Mouse (Mus musculus) thymus, adult 2 months (tissue): ENCODE results near the gene Sla2. TPM values are rescaled to one million over a fixed set of nuclear protein-coding genes. Genes with fewer than 3 reads are reported as not detected.

Source experiments
- DNase-seq: peaks from one replicate; pipeline ENCODE4 v3.0.0; 2021
- H3K27ac ChIP-seq: fragments of 200-500 bp; 2 replicates; pipeline ENCODE4 v1.5.1; 2012; ENCODE audit warnings: low read length, control low read depth; ENCODE audit not compliant: control insufficient read depth, insufficient read depth
- H3K27me3 ChIP-seq: fragments of 200-500 bp; 2 replicates; pipeline ENCODE4 v1.6.1; 2012; ENCODE audit warnings: mild to moderate bottlenecking, low read length, moderate library complexity, mixed read lengths; ENCODE audit not compliant: control insufficient read depth, insufficient read depth
- H3K36me3 ChIP-seq: fragments of 200-500 bp; 2 replicates; pipeline ENCODE4 v1.6.1; 2012; ENCODE audit warnings: mild to moderate bottlenecking, low read length, moderate library complexity; ENCODE audit not compliant: control insufficient read depth, insufficient read depth
- H3K4me1 ChIP-seq: fragments of 200-500 bp; replicated peaks from 2 replicates; pipeline ENCODE4 v1.6.1; 2012; ENCODE audit warnings: low read length; ENCODE audit not compliant: control insufficient read depth, insufficient read depth
- H3K4me3 ChIP-seq: fragments of 200-500 bp; 2 replicates; pipeline ENCODE4 v1.5.1; 2012; ENCODE audit warnings: mild to moderate bottlenecking, low read length, control low read depth, moderate library complexity; ENCODE audit not compliant: control insufficient read depth, insufficient read depth
- CTCF ChIP-seq: fragments of 200-500 bp; IDR thresholded peaks from 2 replicates; pipeline ENCODE4 v1.5.1; 2012; ENCODE audit warnings: mild to moderate bottlenecking, control low read depth, low read length, moderate library complexity, borderline replicate concordance; ENCODE audit not compliant: control insufficient read depth, poor library complexity, insufficient read depth; ENCODE audit errors: extremely low read depth
- POLR2A ChIP-seq: fragments of 200-500 bp; IDR thresholded peaks from 2 replicates; pipeline ENCODE4 v1.6.1; 2012; ENCODE audit warnings: mild to moderate bottlenecking, low read length, control low read depth, moderate library complexity; ENCODE audit not compliant: control insufficient read depth, poor library complexity, insufficient read depth; ENCODE audit errors: extremely low read depth
- WGBS: fragments of 180-500 bp; shearing (Covaris S2); methylation state at CpG from one replicate; pipeline ENCODE4 v1.1.7; 2018; 5-methylcytosine and 5-hydroxymethylcytosine counted together
- polyA plus RNA-seq: library from polyadenylated mRNA; depleted of rRNA; stranded (reverse); fragments of >200 nt; gene quantifications from 2 replicates; pipeline ENCODE4 v1.2.3, GENCODE M21; 2012

Sla2 gene
- polyA plus RNA-seq, 1 experiment, result 120 TPM

DNA sequence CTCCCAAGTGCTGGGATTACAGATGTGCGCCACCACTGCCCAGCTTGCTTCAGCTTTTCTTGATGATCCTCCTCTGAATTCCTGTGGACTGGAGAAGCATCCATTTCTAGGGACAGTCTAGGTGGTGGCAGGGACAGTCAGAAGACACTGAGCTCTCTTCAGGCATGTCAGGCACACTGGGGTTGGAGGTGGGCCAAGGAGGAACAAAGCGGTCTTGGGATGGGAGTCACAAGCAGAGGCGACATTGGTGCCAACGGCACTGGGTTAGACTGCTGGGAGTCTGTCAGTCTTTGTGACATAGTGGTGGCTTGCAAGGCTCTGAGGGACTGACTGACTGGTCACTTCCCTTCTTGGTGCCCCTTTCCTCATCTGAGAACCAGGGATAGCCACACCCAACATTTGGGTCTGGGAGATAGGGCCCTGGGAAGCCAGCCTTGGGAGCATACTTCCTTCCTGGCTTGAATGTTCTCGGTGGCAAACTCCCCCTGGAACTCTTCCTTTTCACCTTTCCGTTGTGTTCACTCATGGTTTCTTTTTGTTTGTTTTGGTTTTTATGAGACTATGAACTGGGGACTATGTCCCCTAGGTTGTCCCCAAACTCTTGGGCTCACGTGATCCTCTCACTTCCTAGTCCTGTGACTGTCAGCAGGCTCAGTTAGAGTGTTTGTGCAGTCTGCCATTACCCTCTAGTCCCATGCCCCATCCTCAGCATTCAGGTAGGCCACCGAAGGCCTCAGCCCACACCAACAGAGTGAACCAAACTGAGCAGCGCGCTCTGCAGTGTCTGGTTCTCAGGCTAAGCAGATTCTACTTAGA lies 2.4 kb downstream of the Sla2 start:
- Histone ChIP-seq H3K27ac (peak overlapping the region; percentile 97), H3K27me3 (no peaks in the 10 kb centered on the region), H3K4me1 (peaks cover 59% of the 10 kb centered on the region), H3K4me3 (peak overlapping the region; percentile 85), H3K36me3 (peaks cover 16% of the 10 kb centered on the region)
- DNase-seq, result no peak
- TF ChIP-seq CTCF (no peak), POLR2A (no peak)
- WGBS, result 60% methylated on average over 10 of the region's 10 CpGs

DNA sequence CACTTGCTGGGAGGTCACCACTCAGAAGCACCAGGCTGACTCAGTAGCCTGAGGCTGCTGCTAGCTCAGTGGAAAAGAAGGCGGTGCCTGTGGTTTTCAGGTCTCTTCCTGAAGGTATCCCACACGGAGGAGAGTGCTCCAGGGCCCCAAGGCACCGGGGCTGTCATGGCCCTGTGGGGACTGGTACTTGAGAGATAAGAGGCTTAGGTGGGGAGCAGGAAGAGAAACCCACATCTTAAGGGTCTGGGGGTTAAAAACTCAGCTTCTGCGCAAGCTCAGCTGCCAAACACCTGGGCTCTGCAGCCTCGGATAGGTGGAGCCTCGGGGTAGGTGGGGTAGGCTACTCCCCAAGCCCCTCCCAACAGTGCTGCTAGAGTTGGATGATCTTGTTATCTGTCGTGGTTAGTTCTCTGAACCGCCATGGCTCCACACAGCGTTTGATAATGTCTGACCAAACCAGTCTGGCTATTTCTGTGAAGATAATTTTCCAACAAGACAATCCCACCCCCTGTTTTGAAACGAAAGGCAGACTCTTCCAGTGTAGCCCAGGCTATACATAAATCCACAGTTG lies 4.5 kb downstream of the Sla2 start:
- Histone ChIP-seq H3K27ac (peak overlapping the region; percentile 94), H3K4me1 (peaks cover 76% of the 10 kb centered on the region), H3K4me3 (peak overlapping the region; percentile 48), H3K27me3 (no peaks in the 10 kb centered on the region), H3K36me3 (peaks cover 37% of the 10 kb centered on the region)
- WGBS, result 2% methylated on average over 10 of the region's 10 CpGs
- TF ChIP-seq CTCF (0 out of 2 replicates have a peak, but pooled peaks have one; percentile 14), POLR2A (peak; percentile 83)
- DNase-seq, result peak; percentile 88

DNA sequence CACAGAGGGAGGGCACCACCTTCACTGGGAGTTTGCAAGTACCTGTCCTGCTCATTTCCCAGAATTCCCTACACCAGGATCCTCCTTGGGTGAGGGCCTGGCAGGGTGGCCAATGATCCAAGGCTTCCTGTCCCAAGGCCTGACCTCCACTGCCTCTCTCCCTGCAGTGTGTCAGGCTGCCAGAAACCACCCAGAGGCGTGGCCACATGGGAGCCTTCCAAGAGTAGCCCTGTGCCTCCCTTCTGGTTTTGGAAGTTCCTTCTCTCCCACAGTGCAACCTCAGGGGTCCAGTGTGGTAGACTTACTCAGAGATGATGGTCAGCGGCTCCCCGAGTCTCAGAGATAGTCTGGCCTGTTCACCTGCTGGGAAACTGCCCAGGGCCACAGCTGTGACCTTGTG lies 7.5 kb downstream of the Sla2 start:
- H3K27ac ChIP-seq, result no peak overlapping the region
- TF ChIP-seq POLR2A (no peak), CTCF (no peak)
- peaks cover 66% of the 10 kb centered on the region for H3K36me3 ChIP-seq

DNA sequence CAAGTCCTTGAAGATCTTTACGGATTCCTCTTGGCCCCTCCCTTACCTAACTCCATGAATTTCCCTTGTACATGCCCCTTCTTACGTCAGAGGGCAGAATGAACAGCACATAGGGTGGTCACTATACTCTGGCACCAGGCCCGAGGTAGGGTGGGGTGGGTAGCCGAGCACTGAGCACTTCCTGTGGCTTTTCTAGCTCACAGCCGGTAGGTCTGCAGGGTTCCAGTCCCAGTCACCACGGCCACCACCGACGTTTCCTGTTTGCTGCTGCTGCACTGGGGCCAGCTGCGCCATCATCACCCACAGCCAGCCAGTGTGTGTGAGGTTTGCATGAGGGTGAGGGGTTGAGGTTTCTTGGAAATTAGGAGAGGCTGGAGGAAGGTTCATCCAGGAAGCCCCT lies 9.3 kb downstream of the Sla2 start:
- DNase-seq, result peak; percentile 74
- WGBS, result 10% methylated on average over 9 of the region's 9 CpGs
- no peak for TF ChIP-seq CTCF
- no peak for TF ChIP-seq POLR2A
- Histone ChIP-seq H3K36me3 (peaks cover 78% of the 10 kb centered on the region), H3K27ac (peak overlapping the region; percentile 83), H3K27me3 (no peaks in the 10 kb centered on the region), H3K4me3 (no peak overlapping the region), H3K4me1 (peaks cover 52% of the 10 kb centered on the region)

More for the DNA sequence above, 7.5 kb downstream of the Sla2 start:
- no peak overlapping the region for H3K4me3 ChIP-seq
- 91% methylated on average over 3 of the region's 3 CpGs for WGBS
- H3K4me1 ChIP-seq, result peaks cover 66% of the 10 kb centered on the region
- no peaks in the 10 kb centered on the region for H3K27me3 ChIP-seq
- no peak for DNase-seq

DNA sequence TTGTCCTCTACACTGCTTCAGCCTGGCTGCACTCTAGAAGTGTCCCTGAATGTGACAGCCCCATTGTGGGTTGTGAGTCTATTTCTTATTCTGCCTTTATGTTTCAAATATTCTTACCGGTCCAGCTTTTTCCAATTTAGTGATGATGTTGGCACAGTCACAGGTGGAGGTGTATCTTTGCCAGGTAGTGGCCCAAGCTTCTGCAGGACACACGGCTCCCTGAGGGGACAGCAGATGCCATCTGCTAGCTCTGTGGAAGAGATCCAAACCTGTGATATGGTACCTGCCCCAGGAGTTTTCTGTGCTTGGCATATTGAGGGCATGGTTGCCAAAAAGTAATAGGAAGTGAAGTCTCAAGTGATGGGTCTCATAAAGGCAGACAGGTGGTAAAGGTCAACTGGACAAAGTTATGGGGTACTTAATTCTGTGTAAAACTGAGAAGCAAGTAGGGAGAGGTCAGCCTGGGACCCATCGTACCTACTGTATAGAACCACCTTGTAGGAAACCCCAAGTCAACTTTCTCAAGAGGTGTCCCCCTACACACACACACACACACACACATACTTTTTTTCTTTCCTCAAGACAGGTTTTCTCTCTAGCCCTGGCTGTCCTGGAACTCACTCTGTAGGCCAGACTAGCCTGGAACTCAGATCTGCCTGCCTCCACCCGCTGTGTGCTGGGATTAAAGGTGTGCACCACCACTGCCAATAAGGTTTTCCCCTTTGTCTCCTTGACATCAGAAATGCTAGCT lies 12.1 kb downstream of the Sla2 start:
- H3K27ac ChIP-seq, result no peak overlapping the region
- WGBS, result 92% methylated on average over 4 of the region's 4 CpGs
- no peaks in the 10 kb centered on the region for H3K27me3 ChIP-seq
- peaks cover 30% of the 10 kb centered on the region for H3K4me1 ChIP-seq
- TF ChIP-seq CTCF, result no peak
- TF ChIP-seq POLR2A, result no peak
- no peak for DNase-seq
- no peak overlapping the region for H3K4me3 ChIP-seq
- H3K36me3 ChIP-seq, result peaks cover 95% of the 10 kb centered on the region

DNA sequence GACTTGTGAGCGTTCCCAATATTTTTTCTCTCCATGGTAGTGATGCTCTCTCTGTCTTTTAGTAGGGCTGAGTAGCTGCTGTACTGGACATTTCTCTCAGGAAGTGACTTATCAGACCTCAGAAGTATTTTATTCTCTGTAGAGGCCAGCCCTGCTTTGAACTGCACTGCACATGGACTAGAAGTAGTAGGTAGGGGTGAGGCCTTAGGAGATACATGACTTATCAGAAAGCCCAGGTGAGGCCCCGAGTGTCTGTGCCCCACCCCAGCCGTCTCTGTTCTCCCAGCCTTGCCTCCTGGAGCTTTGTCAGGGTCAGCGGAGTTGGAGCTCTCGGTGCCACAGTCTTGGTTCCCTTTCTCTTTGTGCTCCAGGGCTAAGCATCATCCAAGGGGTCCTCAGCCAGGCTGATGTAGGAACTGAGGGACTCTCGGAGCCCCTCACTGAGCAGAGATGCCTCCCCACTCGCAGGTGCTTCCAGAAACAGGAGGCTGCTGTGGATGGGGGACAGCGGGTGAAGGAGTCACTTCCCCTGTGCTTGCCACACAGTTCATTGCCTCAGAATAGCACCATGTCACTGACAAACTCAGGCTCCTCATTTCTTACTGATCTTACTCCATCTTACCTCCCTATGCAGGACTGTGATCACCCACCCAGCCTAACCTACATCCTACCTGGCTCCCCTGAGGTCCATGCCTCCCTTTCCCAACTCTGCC lies 12.8 kb downstream of the Sla2 start:
- Histone ChIP-seq H3K4me3 (no peak overlapping the region), H3K36me3 (peaks cover 90% of the 10 kb centered on the region), H3K4me1 (peaks cover 24% of the 10 kb centered on the region), H3K27ac (no peak overlapping the region), H3K27me3 (no peaks in the 10 kb centered on the region)
- TF ChIP-seq POLR2A (no peak), CTCF (no peak)
- WGBS, result 85% methylated on average over 8 of the region's 8 CpGs
- DNase-seq, result no peak
